In genomic region chr9:120961466-120961865, GRCm38 (mm10) we compare ENCODE assay signal across 10 mouse cellular contexts. TPM values are rescaled to one million over a fixed set of nuclear protein-coding genes. Genes with fewer than 3 reads are reported as not detected.
DNase-seq lines count a peak whose midpoint lies in the region; ATAC-seq and TF ChIP-seq lines count a peak whose summit lies in the region.
"Had no signal": no experiment of that assay in that cellular context is flagged by ENCODE, and none has a peak within 500 bp of the region (broad histone marks: within the 10 kb centered on the region; RNA-seq: fewer than 3 reads in every experiment).

No protein-coding gene starts in this region.

- 57% methylated on average over 3 of the region's 3 CpGs for WGBS in embryonic facial prominence, embryonic 13.5 days
- 81% methylated on average over 3 of the region's 3 CpGs for WGBS in embryonic facial prominence, embryonic 10.5 days
- 57% methylated on average over 3 of the region's 3 CpGs for WGBS in stomach, embryonic 16.5 days

- H3K27me3 ChIP-seq in embryonic facial prominence, embryonic 13.5 days, result no peaks in the 10 kb centered on the region
- no peaks in the 10 kb centered on the region for H3K27me3 ChIP-seq in embryonic facial prominence, embryonic 10.5 days (replicated peaks; ENCODE audit: low read depth, poor library complexity, severe bottlenecking)
- no peaks in the 10 kb centered on the region; the same call in 1 of the 2 replicates for H3K27me3 ChIP-seq in G1E (ENCODE audit: insufficient read depth, low read length)
- no peaks in the 10 kb centered on the region for H3K27me3 ChIP-seq in stomach, embryonic 16.5 days (ENCODE audit: control insufficient read depth, insufficient read depth, low read length)
- H3K27me3 ChIP-seq: limb, embryonic 13.5 days had no signal

- no peaks in the 10 kb centered on the region for H3K9me3 ChIP-seq in embryonic facial prominence, embryonic 13.5 days
- H3K9me3 ChIP-seq in embryonic facial prominence, embryonic 10.5 days, result no peaks in the 10 kb centered on the region
- H3K9me3 ChIP-seq in G1E (replicated peaks), result no peaks in the 10 kb centered on the region
- no peaks in the 10 kb centered on the region for H3K9me3 ChIP-seq in stomach, embryonic 16.5 days (replicated peaks; ENCODE audit: control insufficient read depth, low read length)
- H3K9me3 ChIP-seq: limb, embryonic 13.5 days had no signal

- no peak for ATAC-seq in embryonic facial prominence, embryonic 13.5 days (ENCODE audit: insufficient number of reproducible peaks, insufficient read depth, low FRiP score, low TSS enrichment, low read depth)
- no peak for ATAC-seq in G1E (ENCODE audit: extremely low read depth, insufficient number of reproducible peaks, low FRiP score, poor library complexity, severe bottlenecking)
- no peak for ATAC-seq in stomach, embryonic 16.5 days (ENCODE audit: insufficient read depth, low FRiP score)

- peaks cover 100% of the 10 kb centered on the region for H3K36me3 ChIP-seq in embryonic facial prominence, embryonic 13.5 days
- H3K36me3 ChIP-seq in embryonic facial prominence, embryonic 10.5 days (replicated peaks), result peaks cover 100% of the 10 kb centered on the region
- H3K36me3 ChIP-seq in G1E (replicated peaks), result peaks cover 100% of the 10 kb centered on the region
- peaks cover 50% of the 10 kb centered on the region for H3K36me3 ChIP-seq in stomach, embryonic 16.5 days (ENCODE audit: control insufficient read depth, insufficient read depth, low read length)

- DNase-seq in embryonic facial prominence, embryonic 10.5 days (ENCODE audit: low spot score), result no peak
- DNase-seq in layer of hippocampus, adult 2 months (ENCODE audit: low spot score in 2 of 2), result no peak
- no peak for DNase-seq in layer of hippocampus, adult 18-20 months (ENCODE audit: low spot score in 2 of 2)
- no peak for DNase-seq in G1E (ENCODE audit: low spot score)
- DNase-seq in cerebellum, adult 18-20 months, result no peak
- DNase-seq in urinary bladder, postnatal 14 days (ENCODE audit: low spot score), result no peak
- DNase-seq: spleen, adult 18-20 months had no signal

- H3K4me1 ChIP-seq in embryonic facial prominence, embryonic 13.5 days, result peaks cover 16% of the 10 kb centered on the region
- 0 out of 2 replicates have a peak, but pooled peaks cover 4% of the 10 kb centered on the region for H3K4me1 ChIP-seq in embryonic facial prominence, embryonic 10.5 days
- peaks cover 89% of the 10 kb centered on the region for H3K4me1 ChIP-seq in G1E (ENCODE audit: insufficient read depth, low read depth, low read length)
- peaks cover 15% of the 10 kb centered on the region; the same call in 1 of the 2 replicates for H3K4me1 ChIP-seq in stomach, embryonic 16.5 days (ENCODE audit: control insufficient read depth, insufficient read depth, low read length)

- H3K9ac ChIP-seq in embryonic facial prominence, embryonic 13.5 days, result no peak overlapping the region
- H3K9ac ChIP-seq in stomach, embryonic 16.5 days (ENCODE audit: low read length), result no peak overlapping the region

- no peak overlapping the region for H3K4me3 ChIP-seq in embryonic facial prominence, embryonic 13.5 days
- H3K4me3 ChIP-seq in embryonic facial prominence, embryonic 10.5 days, result no peak overlapping the region
- no peak overlapping the region for H3K4me3 ChIP-seq in layer of hippocampus, adult 2 months
- H3K4me3 ChIP-seq in G1E (ENCODE audit: low read depth, low read length), result peak overlapping the region; percentile 60; the same call in 1 of the 2 replicates
- H3K4me3 ChIP-seq in stomach, embryonic 16.5 days (replicated peaks; ENCODE audit: low read length), result no peak overlapping the region
- H3K4me3 ChIP-seq: limb, embryonic 13.5 days had no signal

- no peak for TF ChIP-seq CTCF in layer of hippocampus, adult 2 months (conservative IDR thresholded peaks at IDR 0.05)
- no peak for TF ChIP-seq CTCF in G1E (IDR thresholded peaks at IDR 0.05; ENCODE audit: low read depth, low read length)

- no peak overlapping the region for H3K4me2 ChIP-seq in embryonic facial prominence, embryonic 13.5 days
- no peak overlapping the region for H3K4me2 ChIP-seq in stomach, embryonic 16.5 days (ENCODE audit: low read depth, low read length)
- H3K4me2 ChIP-seq: limb, embryonic 13.5 days had no signal

- H3K27ac ChIP-seq in embryonic facial prominence, embryonic 13.5 days, result peak overlapping the region; percentile 16; the same call in 1 of the 2 replicates
- no peak overlapping the region for H3K27ac ChIP-seq in embryonic facial prominence, embryonic 10.5 days (replicated peaks)
- H3K27ac ChIP-seq in layer of hippocampus, adult 2 months, result peak overlapping the region; percentile 59
- H3K27ac ChIP-seq in stomach, embryonic 16.5 days (ENCODE audit: low read length), result peak overlapping the region; percentile 30
- H3K27ac ChIP-seq: limb, embryonic 13.5 days had no signal

RNA-seq across cellular contexts. Expression of gene Ctnnb1, which starts 32.5 kb away (rescaled TPM):
- 774 and 809 TPM in 2 replicates for polyA plus RNA-seq in embryonic facial prominence, embryonic 13.5 days (2015; fragmentation: Nextera tagmentation; extraction: Ambion mirVana)
- polyA plus RNA-seq in embryonic facial prominence, embryonic 10.5 days (2016; fragmentation: Nextera tagmentation; extraction: Ambion mirVana), result 584 and 637 TPM in 2 replicates
- total RNA-seq in layer of hippocampus, adult 2 months (2021), result 100 to 1,000 TPM; 513 to 546 TPM
- total RNA-seq in layer of hippocampus, adult 18-20 months (2021), result 100 to 1,000 TPM; 485 to 511 TPM
- total RNA-seq in G1E (2014; fragmentation: Nextera tagmentation) (214 and 233 TPM in 2 replicates), G1E (2017) (591 and 628 TPM in 2 replicates)
- polyA plus RNA-seq in G1E (2012), result 60.1 and 76.8 TPM in 2 replicates
- polyA plus RNA-seq in stomach, embryonic 16.5 days (2015; fragmentation: Nextera tagmentation; extraction: Ambion mirVana), result 486 and 539 TPM in 2 replicates
